Mouse (Mus musculus): Measurements from ENCODE around the gene Dexi. TPM values are rescaled to one million over a fixed set of nuclear protein-coding genes. Genes with fewer than 3 reads are reported as not detected.

Dexi gene
- polyA plus RNA-seq, 1 experiment: 20.8 TPM

DNA sequence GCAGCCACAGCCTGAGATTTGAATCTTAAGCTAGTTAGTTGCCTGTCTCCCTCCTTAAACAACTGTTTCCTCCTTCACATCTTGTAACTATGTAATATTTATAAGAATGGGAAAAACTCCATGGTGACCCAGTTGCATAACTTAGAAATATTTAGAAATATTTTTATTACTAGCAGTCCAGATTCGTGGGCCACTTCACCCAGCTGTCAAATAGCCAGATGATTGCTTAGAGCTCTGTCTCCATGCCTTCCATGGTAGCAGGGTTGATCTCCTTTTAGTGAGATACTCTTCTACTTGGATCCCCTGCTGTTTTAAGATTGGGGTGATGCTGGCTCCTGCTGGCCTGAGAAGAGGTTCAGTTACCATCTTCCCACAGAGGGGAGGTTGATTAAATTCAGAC, 35.5 kb upstream of the Dexi start:
- Histone ChIP-seq H3K4me3 (no peak overlapping the region), H3K79me2 (ENCODE audit: control insufficient read depth, insufficient read depth) (no peaks in the 10 kb centered on the region), H3K4me2 (ENCODE audit: low read depth) (no peak overlapping the region), H3K27me3 (ENCODE audit: control insufficient read depth, insufficient read depth, insufficient read length) (no peaks in the 10 kb centered on the region), H3ac (ENCODE audit: control insufficient read depth, insufficient read length) (no peak overlapping the region), H3K36me3 (ENCODE audit: control insufficient read depth, insufficient read depth) (peaks cover 16% of the 10 kb centered on the region)
- TF ChIP-seq MYOD1 (IDR thresholded peaks at IDR 0.05; ENCODE audit: control insufficient read depth in 1 of 3, insufficient read length in 2 of 3, low read depth in 2 of 3): no peak
- TF ChIP-seq SRF (IDR thresholded peaks at IDR 0.05; ENCODE audit: control insufficient read depth, insufficient read length, low read depth): no peak
- no peak for TF ChIP-seq MYOG (IDR thresholded peaks at IDR 0.05; ENCODE audit: control insufficient read depth in 1 of 3, insufficient read depth in 1 of 3, insufficient read length in 2 of 3, low read depth in 2 of 3)
- TF ChIP-seq POLR2A (IDR thresholded peaks at IDR 0.05; ENCODE audit: insufficient read length, low read depth): no peak
- no peak for TF ChIP-seq TCF3 (IDR thresholded peaks at IDR 0.05; ENCODE audit: insufficient read length, low read depth)
- TF ChIP-seq MAX (IDR thresholded peaks at IDR 0.05; ENCODE audit: low read depth): no peak
- TF ChIP-seq E2F4 (IDR thresholded peaks at IDR 0.05; ENCODE audit: insufficient read depth): no peak
- TF ChIP-seq POLR2AphosphoS2 (IDR thresholded peaks at IDR 0.05; ENCODE audit: insufficient read length, low read depth): no peak
- no peak for TF ChIP-seq REST (IDR thresholded peaks at IDR 0.05; ENCODE audit: insufficient read depth, insufficient read length)
- TF ChIP-seq USF1 (IDR thresholded peaks at IDR 0.05; ENCODE audit: low read depth): no peak
- TF ChIP-seq CEBPB (IDR thresholded peaks at IDR 0.05; ENCODE audit: insufficient read depth, poor library complexity, severe bottlenecking): no peak
- TF ChIP-seq TCF12 (IDR thresholded peaks at IDR 0.05; ENCODE audit: insufficient read depth, poor library complexity, severe bottlenecking): no peak

DNA sequence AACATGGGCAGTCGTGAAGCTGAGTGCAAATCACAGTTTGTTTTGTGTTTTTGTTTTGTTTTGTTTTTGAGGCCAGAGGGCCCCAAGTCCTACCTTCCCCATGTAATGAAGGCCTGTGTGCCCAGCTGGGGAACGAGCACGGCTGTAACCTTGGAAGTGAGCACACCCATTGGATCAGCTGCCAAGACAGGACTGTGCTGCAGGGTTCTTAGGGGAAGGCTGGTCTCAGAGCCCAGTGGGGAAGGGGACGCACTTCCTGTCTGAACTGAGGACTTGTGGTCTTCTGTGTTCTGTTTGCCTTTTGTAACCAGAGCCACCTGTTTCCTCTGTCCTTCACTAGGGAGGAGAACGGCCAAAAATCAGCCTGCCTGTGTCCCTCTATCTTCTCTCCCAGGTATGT, 34.7 kb upstream of the Dexi start:
- H3ac ChIP-seq (ENCODE audit: control insufficient read depth, insufficient read length): no peak overlapping the region
- no peaks in the 10 kb centered on the region for H3K27me3 ChIP-seq (ENCODE audit: control insufficient read depth, insufficient read depth, insufficient read length)
- H3K4me2 ChIP-seq (ENCODE audit: low read depth): no peak overlapping the region
- H3K79me2 ChIP-seq (ENCODE audit: control insufficient read depth, insufficient read depth): no peaks in the 10 kb centered on the region
- no peak overlapping the region for H3K4me3 ChIP-seq
- TF ChIP-seq CEBPB (IDR thresholded peaks at IDR 0.05; ENCODE audit: insufficient read depth, poor library complexity, severe bottlenecking) (no peak), REST (IDR thresholded peaks at IDR 0.05; ENCODE audit: insufficient read depth, insufficient read length) (no peak), POLR2A (IDR thresholded peaks at IDR 0.05; ENCODE audit: insufficient read length, low read depth) (no peak), MYOG (IDR thresholded peaks at IDR 0.05; ENCODE audit: control insufficient read depth in 1 of 3, insufficient read depth in 1 of 3, insufficient read length in 2 of 3, low read depth in 2 of 3) (no peak), POLR2AphosphoS2 (IDR thresholded peaks at IDR 0.05; ENCODE audit: insufficient read length, low read depth) (no peak), TCF3 (IDR thresholded peaks at IDR 0.05; ENCODE audit: insufficient read length, low read depth) (no peak), MAX (IDR thresholded peaks at IDR 0.05; ENCODE audit: low read depth) (no peak), E2F4 (IDR thresholded peaks at IDR 0.05; ENCODE audit: insufficient read depth) (no peak)
- peaks cover 24% of the 10 kb centered on the region for H3K36me3 ChIP-seq (ENCODE audit: control insufficient read depth, insufficient read depth)

DNA sequence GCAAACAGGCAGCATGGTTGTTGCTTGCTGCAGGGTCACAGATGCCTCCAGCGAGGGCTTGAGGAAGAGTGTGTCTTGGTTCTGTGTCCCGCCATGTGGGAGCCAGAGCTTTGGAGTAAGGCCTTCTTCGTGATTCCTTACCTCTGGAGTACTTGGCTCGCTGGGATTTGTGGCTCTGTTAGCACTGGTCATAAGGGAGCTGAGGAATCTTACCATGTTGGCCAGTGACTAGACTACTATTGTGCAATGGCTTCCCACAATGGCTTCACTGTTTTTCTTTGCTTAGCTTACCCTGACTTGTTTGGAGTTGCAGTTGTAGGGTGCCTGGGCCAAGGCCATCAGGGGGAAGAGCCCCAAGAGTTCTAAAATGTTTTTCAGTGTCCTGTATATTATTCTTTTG, 33.1 kb upstream of the Dexi start:
- H3K36me3 ChIP-seq (ENCODE audit: control insufficient read depth, insufficient read depth): peaks cover 21% of the 10 kb centered on the region
- H3K79me2 ChIP-seq (ENCODE audit: control insufficient read depth, insufficient read depth): no peaks in the 10 kb centered on the region
- no peaks in the 10 kb centered on the region for H3K27me3 ChIP-seq (ENCODE audit: control insufficient read depth, insufficient read depth, insufficient read length)
- H3K4me2 ChIP-seq (ENCODE audit: low read depth): no peak overlapping the region
- no peak for TF ChIP-seq TCF12 (IDR thresholded peaks at IDR 0.05; ENCODE audit: insufficient read depth, poor library complexity, severe bottlenecking)
- no peak for TF ChIP-seq SRF (IDR thresholded peaks at IDR 0.05; ENCODE audit: control insufficient read depth, insufficient read length, low read depth)
- no peak for TF ChIP-seq POLR2AphosphoS2 (IDR thresholded peaks at IDR 0.05; ENCODE audit: insufficient read length, low read depth)
- TF ChIP-seq MYOG (IDR thresholded peaks at IDR 0.05; ENCODE audit: control insufficient read depth in 1 of 3, insufficient read depth in 1 of 3, insufficient read length in 2 of 3, low read depth in 2 of 3): no peak
- no peak overlapping the region for H3K4me3 ChIP-seq
- no peak overlapping the region for H3ac ChIP-seq (ENCODE audit: control insufficient read depth, insufficient read length)

DNA sequence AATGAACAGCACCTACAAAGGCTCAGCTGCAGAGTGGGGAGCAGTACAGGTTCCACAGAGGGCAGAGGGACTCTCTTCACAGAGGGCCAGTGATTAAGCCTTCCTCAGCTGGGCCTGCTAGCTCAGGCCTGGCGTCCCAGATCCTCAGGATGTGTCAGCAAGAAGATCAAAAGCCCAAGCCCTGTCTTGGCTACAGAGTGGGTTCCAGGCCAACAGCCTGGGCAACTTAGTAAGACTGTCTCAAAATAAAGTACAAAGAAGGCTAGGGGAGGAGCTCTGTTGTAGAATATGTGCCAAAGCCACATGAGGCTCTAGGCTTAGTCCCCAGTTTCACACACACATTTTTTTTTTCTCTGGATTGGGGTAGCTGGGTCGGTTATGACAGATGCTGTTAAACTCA, 32.1 kb upstream of the Dexi start:
- H3K4me2 ChIP-seq (ENCODE audit: low read depth): no peak overlapping the region
- no peaks in the 10 kb centered on the region for H3K27me3 ChIP-seq (ENCODE audit: control insufficient read depth, insufficient read depth, insufficient read length)
- no peaks in the 10 kb centered on the region for H3K79me2 ChIP-seq (ENCODE audit: control insufficient read depth, insufficient read depth)
- peaks cover 20% of the 10 kb centered on the region for H3K36me3 ChIP-seq (ENCODE audit: control insufficient read depth, insufficient read depth)
- TF ChIP-seq REST (IDR thresholded peaks at IDR 0.05; ENCODE audit: insufficient read depth, insufficient read length) (no peak), E2F4 (IDR thresholded peaks at IDR 0.05; ENCODE audit: insufficient read depth) (no peak), POLR2AphosphoS2 (IDR thresholded peaks at IDR 0.05; ENCODE audit: insufficient read length, low read depth) (no peak), CEBPB (IDR thresholded peaks at IDR 0.05; ENCODE audit: insufficient read depth, poor library complexity, severe bottlenecking) (no peak), TCF3 (IDR thresholded peaks at IDR 0.05; ENCODE audit: insufficient read length, low read depth) (no peak), MYOG (IDR thresholded peaks at IDR 0.05; ENCODE audit: control insufficient read depth in 1 of 3, insufficient read depth in 1 of 3, insufficient read length in 2 of 3, low read depth in 2 of 3) (no peak), POLR2A (IDR thresholded peaks at IDR 0.05; ENCODE audit: insufficient read length, low read depth) (no peak), TCF12 (IDR thresholded peaks at IDR 0.05; ENCODE audit: insufficient read depth, poor library complexity, severe bottlenecking) (no peak), SRF (IDR thresholded peaks at IDR 0.05; ENCODE audit: control insufficient read depth, insufficient read length, low read depth) (no peak), MYOD1 (IDR thresholded peaks at IDR 0.05; ENCODE audit: control insufficient read depth in 1 of 3, insufficient read length in 2 of 3, low read depth in 2 of 3) (no peak), MAX (IDR thresholded peaks at IDR 0.05; ENCODE audit: low read depth) (no peak), USF1 (IDR thresholded peaks at IDR 0.05; ENCODE audit: low read depth) (no peak)
- H3ac ChIP-seq (ENCODE audit: control insufficient read depth, insufficient read length): no peak overlapping the region
- H3K4me3 ChIP-seq: no peak overlapping the region

DNA sequence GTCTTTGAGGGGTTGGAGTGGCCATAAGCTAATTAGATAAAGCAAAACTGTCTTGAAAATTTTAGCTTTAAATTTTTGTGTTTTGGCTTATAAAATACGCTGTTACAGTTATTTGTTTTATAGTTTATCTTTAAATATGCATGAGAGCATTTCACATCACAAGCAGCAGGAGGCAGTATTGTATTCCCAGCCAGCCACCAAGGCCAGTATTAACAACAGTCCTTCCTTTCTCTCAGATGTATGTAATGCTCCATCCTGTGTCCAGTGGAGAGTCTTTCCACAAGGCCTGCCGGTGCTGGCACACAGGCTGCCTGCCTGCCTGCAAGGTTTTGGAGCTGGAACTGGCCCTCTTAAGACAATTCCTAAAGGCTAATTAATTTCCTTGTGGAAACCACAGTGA, 29.0 kb upstream of the Dexi start:
- Histone ChIP-seq H3K4me2 (ENCODE audit: low read depth) (no peak overlapping the region), H3K4me3 (no peak overlapping the region), H3K27me3 (ENCODE audit: control insufficient read depth, insufficient read depth, insufficient read length) (no peaks in the 10 kb centered on the region), H3K36me3 (ENCODE audit: control insufficient read depth, insufficient read depth) (peaks cover 20% of the 10 kb centered on the region), H3ac (ENCODE audit: control insufficient read depth, insufficient read length) (no peak overlapping the region), H3K79me2 (ENCODE audit: control insufficient read depth, insufficient read depth) (no peaks in the 10 kb centered on the region)
- TF ChIP-seq MYOD1 (IDR thresholded peaks at IDR 0.05; ENCODE audit: control insufficient read depth in 1 of 3, insufficient read length in 2 of 3, low read depth in 2 of 3) (no peak), TCF12 (IDR thresholded peaks at IDR 0.05; ENCODE audit: insufficient read depth, poor library complexity, severe bottlenecking) (no peak), E2F4 (IDR thresholded peaks at IDR 0.05; ENCODE audit: insufficient read depth) (no peak), MYOG (IDR thresholded peaks at IDR 0.05; ENCODE audit: control insufficient read depth in 1 of 3, insufficient read depth in 1 of 3, insufficient read length in 2 of 3, low read depth in 2 of 3) (no peak), POLR2AphosphoS2 (IDR thresholded peaks at IDR 0.05; ENCODE audit: insufficient read length, low read depth) (no peak), CEBPB (IDR thresholded peaks at IDR 0.05; ENCODE audit: insufficient read depth, poor library complexity, severe bottlenecking) (no peak), USF1 (IDR thresholded peaks at IDR 0.05; ENCODE audit: low read depth) (no peak), SRF (IDR thresholded peaks at IDR 0.05; ENCODE audit: control insufficient read depth, insufficient read length, low read depth) (no peak), TCF3 (IDR thresholded peaks at IDR 0.05; ENCODE audit: insufficient read length, low read depth) (no peak), REST (IDR thresholded peaks at IDR 0.05; ENCODE audit: insufficient read depth, insufficient read length) (no peak), POLR2A (IDR thresholded peaks at IDR 0.05; ENCODE audit: insufficient read length, low read depth) (no peak), MAX (IDR thresholded peaks at IDR 0.05; ENCODE audit: low read depth) (no peak)

All from myocyte (in vitro differentiated cells).